Mouse (Mus musculus) embryonic fibroblast, embryonic 13.5 days (primary cell): ENCODE data around the gene Tnfrsf13c.

Experiments used
- CTCF ChIP-seq: IDR thresholded peaks from 2 replicates; pipeline ENCODE4 v1.5.1; 2011; ENCODE audit warnings: mild to moderate bottlenecking, control low read depth, low read length, moderate library complexity, borderline replicate concordance; ENCODE audit not compliant: insufficient read depth
- POLR2A ChIP-seq: IDR thresholded peaks from 2 replicates; pipeline ENCODE4 v1.6.1; 2011; ENCODE audit warnings: low read depth, mild to moderate bottlenecking, control low read depth, low read length, moderate library complexity

DNA sequence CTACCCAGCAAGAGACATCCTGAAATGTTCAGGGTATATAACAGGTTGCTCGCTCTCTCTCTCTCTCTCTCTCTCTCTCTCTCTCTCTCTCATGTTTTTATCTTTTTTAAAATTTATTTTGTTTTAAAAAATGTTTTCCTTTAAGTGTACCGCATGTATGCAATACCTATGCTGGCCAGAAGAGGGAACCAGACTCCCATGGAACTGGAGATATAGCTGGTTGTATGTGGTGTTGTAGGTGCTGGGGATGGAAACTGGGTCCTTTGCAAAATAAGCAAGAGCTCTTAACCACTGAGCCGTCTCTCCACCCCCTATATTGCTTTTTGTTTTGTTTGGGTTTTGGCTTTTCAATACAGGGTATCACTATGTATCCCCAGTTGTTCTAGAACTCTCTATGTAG lies 27.4 kb upstream of the Tnfrsf13c start:
- TF ChIP-seq CTCF = no peak
- no peak for TF ChIP-seq POLR2A
